Mouse (Mus musculus) gastrocnemius, postnatal 4 days (tissue): ENCODE data around the gene Itpkc. TPM values are rescaled to one million over a fixed set of nuclear protein-coding genes. Genes with fewer than 3 reads are reported as not detected.
A peak's percentile ranks its signal among the peaks of the same experiment; 100 is the strongest.
"Not testable (repeated sequence)": the region's sequence is repeated elsewhere in the genome, so short reads cannot be mapped to it uniquely, and the experiment has no call there.

Experiments used
- DNase-seq, 2 experiments: peaks; one replicate each; pipeline ENCODE4 v3.0.0; 2021 to 2022; ENCODE audit warnings: low spot score in 2 of 2, mixed read lengths in 2 of 2
- long read RNA-seq, 2 experiments: library from polyadenylated mRNA; stranded (forward); transcript quantifications; one replicate each; pipeline ENCODE4 v2.0.0; 2021
- total RNA-seq, 2 experiments: library from RNA; stranded (reverse); gene quantifications; 2 replicates each; pipeline ENCODE4 v1.2.3; 2021

Gene Itpkc
- 1 to 10 TPM; 7.2 to 8.5 TPM for total RNA-seq
- long read RNA-seq, experiment 1, transcript Itpkc-201 (7 exons, 3,247 nt): major isoform, 9 of 14 reads
- long read RNA-seq, experiment 1, partial matches to known transcripts: 1 of 14 reads
- long read RNA-seq, experiment 1, other reads (novel, unspliced or antisense): 4 of 14 reads
- long read RNA-seq, experiment 2, transcript Itpkc-201 (7 exons, 3,247 nt): major isoform, 9 of 10 reads
- long read RNA-seq, experiment 2, partial matches to known transcripts: 0 of 10 reads
- long read RNA-seq, experiment 2, other reads (novel, unspliced or antisense): 1 of 10 reads

GRCm38 (mm10) chr7:27228281-27228821 lies at the start of gene Itpkc:
Gene Itpkc (minus strand): TSS chr7:27228661.
- DNase-seq: peak; percentile 82 to 92

GRCm38 (mm10) chr7:27277191-27277590 lies 48.7 kb upstream of the Itpkc start:
- no peak for DNase-seq

GRCm38 (mm10) chr7:27276021-27276420 lies 47.6 kb upstream of the Itpkc start:
- DNase-seq: no peak

GRCm38 (mm10) chr7:27274916-27275315 lies 46.5 kb upstream of the Itpkc start:
- DNase-seq: no peak

GRCm38 (mm10) chr7:27273739-27274351 lies 45.4 kb upstream of the Itpkc start:
- DNase-seq: no peak

GRCm38 (mm10) chr7:27271423-27271822 lies 43.0 kb upstream of the Itpkc start:
- no peak for DNase-seq

- no peak for DNase-seq
These were observed 38.2 kb upstream of the Itpkc start for GRCm38 (mm10) chr7:27266515-27267128.

GRCm38 (mm10) chr7:27264761-27265160 lies 36.3 kb upstream of the Itpkc start:
- DNase-seq: no peak

GRCm38 (mm10) chr7:27261888-27262287 lies 33.4 kb upstream of the Itpkc start:
- no peak for DNase-seq

- no peak for DNase-seq
These were observed 32.4 kb upstream of the Itpkc start for GRCm38 (mm10) chr7:27260856-27261255.

- DNase-seq: no peak
These were observed 31.3 kb upstream of the Itpkc start for GRCm38 (mm10) chr7:27259771-27260170.

GRCm38 (mm10) chr7:27259271-27259721 lies 30.8 kb upstream of the Itpkc start:
- DNase-seq: no peak

GRCm38 (mm10) chr7:27258205-27258899 lies 29.9 kb upstream of the Itpkc start, which contains the start of gene Numbl:
Gene Numbl (plus strand): TSS chr7:27258433.
- peak; percentile 92 to 97 for DNase-seq

GRCm38 (mm10) chr7:27257852-27258204 lies 29.4 kb upstream of the Itpkc start:
- no peak for DNase-seq

- DNase-seq: peak in 1 of 2 experiments; percentile 43
These were observed 28.8 kb upstream of the Itpkc start for GRCm38 (mm10) chr7:27257046-27257851.

GRCm38 (mm10) chr7:27255721-27256120 lies 27.3 kb upstream of the Itpkc start:
- DNase-seq: no peak

- no peak for DNase-seq
These were observed 23.5 kb upstream of the Itpkc start for GRCm38 (mm10) chr7:27251946-27252345.

- DNase-seq: no peak
These were observed 21.5 kb upstream of the Itpkc start for GRCm38 (mm10) chr7:27249928-27250327.

- DNase-seq: no peak
These were observed 20.7 kb upstream of the Itpkc start for GRCm38 (mm10) chr7:27249146-27249545.

GRCm38 (mm10) chr7:27244088-27244487 lies 15.6 kb upstream of the Itpkc start:
- not testable (repeated sequence) for DNase-seq

GRCm38 (mm10) chr7:27243211-27243610 lies 14.8 kb upstream of the Itpkc start:
- no peak for DNase-seq
